Mouse (Mus musculus) cerebellum, postnatal 36 days (tissue): ENCODE results near the gene Daam2.
"Not testable (repeated sequence)": the region's sequence is repeated elsewhere in the genome, so short reads cannot be mapped to it uniquely, and the experiment has no call there.

Source experiments
- DNase-seq, 2 experiments: peaks; one replicate each; pipeline ENCODE4 v3.0.0; 2021 to 2022; ENCODE audit warnings: mixed read lengths in 2 of 2

Daam2 gene

DNA sequence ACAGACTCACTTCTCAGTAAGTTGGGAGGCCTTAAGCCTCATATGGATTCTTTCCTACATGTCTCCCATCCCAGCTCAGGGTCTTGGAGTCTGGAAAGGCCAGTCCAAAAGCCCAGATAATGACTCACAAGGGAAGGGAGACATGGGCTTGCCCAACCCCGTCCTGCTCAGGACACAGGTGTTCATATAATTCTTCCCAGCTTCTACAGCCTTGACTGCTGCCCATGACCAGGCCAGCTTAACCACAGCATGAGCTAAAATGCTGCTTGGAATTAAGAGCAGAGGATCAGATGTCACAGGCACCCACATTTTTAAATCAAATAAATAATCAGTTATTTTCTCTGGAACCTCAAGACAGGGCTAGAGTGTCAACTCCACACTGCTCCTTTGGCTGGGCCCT is 89.0 kb downstream of the Daam2 start:
- DNase-seq, result no peak

DNA sequence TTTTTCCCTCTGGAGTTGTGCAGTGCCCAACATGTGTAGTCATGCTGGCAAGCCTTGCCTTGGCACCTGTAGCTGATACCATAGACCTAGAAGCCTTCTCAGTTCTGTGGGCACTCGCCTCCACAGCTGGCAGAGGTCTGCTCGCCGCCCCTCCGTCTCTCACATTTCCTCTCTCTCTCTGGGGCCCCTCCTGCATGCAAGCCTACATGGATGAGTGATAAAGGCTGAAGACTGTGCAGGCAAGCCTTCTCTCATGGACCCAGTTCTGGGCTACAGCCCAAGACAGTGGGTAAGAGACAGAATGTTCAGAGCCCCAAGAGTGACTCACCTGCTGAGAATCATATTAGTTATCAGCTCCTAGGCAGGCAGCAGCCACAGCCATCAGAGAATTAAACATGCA is 90.1 kb downstream of the Daam2 start:
- no peak for DNase-seq

DNA sequence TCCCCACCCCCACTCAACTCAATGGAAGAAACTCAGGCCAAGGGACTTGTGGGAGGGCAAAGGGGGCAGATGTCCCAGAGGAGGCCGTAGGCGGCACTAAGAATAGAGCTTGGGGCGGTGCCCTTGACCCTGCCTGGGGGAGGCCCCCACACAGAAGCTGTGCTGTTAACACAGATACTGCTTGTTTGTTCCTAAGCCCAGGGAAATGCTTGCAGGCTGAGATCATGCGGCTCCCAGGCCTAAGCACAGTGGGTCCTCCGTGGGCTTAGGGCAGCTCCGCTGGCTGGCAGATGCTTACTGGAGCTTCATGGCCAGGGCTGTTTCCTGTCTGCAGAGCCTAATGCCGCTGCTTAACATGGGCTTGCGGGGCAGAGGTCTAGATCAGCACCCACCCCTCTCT is 91.5 kb downstream of the Daam2 start:
- DNase-seq, result no peak

DNA sequence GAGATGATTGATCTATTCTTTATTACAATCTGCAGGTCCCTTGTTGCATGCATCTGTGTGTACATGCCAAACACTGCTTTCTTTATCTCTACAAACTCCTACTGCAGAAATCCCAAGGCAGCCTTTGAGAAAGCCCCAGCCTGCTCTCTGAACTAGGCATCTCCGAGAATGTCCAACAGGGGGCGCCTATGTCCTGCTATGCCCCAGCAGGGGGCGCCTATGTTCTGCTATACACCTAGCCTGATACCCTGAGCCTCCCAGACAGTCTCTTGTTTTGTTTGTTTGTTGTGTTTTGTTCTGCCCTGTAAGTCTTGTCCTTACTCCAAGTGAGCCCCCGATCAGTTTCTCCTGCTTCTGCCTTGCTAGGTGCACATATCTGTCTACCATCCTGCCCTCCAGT is 95.9 kb downstream of the Daam2 start:
- DNase-seq, result peak; percentile 82 to 86

DNA sequence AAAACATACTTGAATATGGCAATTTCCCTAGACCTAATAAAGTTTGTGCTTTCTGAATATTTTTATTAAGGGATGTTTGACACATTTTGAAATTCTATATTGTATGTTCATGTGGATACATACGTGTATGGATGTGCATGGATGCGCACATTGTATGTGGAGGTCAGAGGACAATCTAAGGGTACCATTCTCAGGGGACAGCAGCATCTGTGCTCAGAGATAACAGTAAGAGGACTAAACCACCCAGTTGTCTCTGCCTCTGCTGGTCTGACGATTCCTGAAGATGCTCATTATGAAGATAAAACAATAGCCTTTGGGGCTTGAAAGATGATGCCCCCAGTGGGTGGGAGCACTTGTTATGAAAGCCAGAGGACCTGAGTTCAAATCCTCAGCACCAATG is 99.3 kb downstream of the Daam2 start:
- DNase-seq, result no peak

DNA sequence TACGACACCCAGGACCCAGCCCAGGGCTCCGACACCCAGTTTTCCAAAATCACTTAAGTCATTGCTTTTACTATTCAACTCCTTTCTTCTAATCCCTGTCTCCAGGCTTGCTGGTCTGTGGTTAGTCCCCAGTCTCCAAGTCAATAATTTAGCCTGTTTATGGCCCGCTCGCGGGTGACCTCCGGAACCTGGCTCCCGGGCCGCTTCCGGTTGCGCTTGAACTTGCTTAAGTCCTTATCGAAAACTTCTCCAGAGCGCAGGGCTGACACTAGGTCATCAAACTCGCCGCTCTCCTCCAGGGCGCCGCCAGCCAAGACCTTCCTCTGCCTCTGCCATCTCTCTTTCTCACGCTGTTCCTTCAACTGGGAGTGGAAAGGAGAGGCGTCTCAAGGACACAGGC is 105.8 kb downstream of the Daam2 start:
- no peak for DNase-seq

DNA sequence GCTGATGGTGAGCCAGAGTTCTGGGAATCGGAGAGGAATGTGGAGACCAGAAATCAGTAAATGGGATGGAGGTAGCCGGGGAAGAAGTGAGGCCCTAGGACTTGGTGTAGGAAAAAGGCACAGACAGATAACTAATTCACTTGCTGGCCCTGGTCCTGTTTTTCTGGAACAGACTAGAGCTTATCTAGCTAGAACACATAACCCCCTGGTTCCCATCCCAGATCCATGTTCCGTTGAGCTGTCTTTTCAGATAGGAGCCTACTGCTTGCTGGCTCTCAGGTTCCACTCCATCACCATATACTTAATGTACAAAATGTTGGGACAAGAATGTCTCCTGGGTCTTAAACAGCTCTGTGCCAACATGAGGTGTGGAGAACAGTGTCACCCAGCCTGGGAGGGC is 106.3 kb downstream of the Daam2 start:
- no peak for DNase-seq

DNA sequence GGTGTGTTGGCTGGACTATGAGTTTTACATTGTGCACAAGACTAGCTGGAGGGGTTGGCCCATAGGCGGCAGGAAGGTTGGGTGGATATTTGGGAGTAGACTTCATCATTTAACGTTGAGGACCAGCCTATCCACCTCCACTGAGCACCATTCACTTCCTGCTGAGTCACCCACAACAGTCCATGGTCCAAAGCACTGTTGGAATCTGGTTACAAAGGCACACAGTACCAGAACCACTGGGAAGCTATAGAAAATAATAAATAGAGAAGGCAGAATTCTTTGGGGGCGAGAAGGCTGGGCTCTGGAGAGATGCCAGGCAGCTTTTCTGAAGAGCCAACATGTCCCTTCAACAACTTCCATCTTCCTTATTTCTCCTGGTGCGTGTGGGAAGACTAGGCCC is 107.8 kb downstream of the Daam2 start:
- no peak for DNase-seq

DNA sequence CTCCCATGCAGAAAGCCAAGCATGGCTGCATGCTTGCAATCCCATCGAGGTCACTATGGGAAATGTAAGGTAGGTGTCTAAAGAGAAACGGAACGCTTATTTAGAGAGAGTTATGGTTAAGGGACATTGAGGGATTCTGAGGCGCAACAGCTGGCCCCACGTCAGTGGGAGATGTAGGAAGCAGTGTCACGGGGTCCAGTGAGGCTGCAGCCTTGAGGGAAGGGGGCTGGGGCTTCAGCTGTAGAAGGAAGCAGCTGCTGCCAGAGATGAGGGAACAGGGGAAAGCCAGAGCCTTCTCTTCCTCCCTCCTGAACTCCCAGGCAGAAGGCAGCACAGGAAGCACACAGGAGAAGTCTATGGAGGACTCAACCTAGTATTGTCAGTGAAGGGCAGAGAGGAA is 113.2 kb downstream of the Daam2 start:
- no peak for DNase-seq

DNA sequence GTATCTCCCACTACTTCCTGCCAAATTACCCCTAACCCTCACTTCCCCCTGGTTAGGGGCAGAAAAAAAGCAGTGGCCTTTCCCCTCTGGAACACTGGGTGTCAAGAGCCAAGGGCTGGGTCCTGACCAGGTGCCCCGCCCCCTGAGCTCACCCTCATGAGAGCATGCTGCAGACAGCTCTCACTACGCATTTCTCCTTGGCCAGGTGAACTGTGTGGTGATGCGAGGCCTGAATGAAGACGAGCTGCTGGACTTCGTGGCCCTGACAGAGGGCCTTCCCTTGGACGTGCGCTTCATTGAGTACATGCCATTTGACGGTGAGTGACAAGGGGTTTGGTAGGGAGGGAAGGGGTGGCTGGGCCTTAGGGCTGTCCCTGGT is 114.9 kb downstream of the Daam2 start:
- no peak for DNase-seq

DNA sequence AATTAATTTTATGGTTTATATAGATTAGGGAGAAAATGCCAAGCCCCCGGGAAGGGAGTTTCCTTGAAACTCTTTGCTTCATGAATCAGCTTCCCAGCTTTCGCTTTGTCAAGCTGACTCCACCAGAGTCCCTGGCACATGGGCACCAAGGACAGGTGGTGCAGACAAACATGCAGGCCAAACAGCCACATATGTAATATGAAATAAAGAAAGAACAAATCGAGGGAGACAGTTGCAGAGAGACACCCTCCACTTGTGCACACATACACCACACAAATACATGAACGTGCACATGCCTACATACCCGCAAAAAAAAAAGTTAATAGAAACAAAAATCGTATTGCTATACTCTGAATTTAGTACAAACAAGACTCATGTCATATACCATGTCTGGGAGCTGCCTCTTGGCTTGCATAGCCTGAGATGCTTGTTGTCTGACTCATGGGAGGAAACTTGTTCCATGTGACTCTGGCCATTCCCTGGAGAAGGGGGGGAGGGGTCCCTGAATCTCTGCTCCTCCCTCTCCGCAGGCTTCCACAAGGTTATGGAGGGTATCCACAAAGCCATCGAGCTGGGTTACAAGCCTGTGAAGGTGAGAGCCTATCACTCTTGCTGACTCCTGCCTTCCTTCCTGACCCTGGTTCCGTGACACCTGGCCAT is 115.4 kb downstream of the Daam2 start:
- DNase-seq, result peak in 1 of 2 experiments; percentile 2

DNA sequence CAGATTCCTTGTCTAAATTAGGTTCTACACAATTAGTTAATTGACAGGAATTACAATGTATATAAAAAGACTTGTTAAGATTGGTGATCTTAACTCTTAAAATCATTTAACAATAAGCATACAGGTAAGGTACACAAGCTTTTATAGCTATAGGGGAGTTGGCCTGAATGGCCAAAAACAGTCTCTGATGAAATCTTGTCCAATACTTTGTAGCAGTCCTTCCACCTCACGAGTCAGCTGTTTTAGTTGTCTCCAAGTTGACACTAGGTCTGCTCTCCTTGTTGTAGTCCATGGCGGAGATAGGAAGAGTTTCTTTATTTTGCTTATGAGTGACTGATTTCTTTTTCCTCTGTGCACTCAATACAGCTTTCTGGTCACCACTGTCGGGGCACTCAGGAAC is 121.3 kb downstream of the Daam2 start:
- not testable (repeated sequence) for DNase-seq

DNA sequence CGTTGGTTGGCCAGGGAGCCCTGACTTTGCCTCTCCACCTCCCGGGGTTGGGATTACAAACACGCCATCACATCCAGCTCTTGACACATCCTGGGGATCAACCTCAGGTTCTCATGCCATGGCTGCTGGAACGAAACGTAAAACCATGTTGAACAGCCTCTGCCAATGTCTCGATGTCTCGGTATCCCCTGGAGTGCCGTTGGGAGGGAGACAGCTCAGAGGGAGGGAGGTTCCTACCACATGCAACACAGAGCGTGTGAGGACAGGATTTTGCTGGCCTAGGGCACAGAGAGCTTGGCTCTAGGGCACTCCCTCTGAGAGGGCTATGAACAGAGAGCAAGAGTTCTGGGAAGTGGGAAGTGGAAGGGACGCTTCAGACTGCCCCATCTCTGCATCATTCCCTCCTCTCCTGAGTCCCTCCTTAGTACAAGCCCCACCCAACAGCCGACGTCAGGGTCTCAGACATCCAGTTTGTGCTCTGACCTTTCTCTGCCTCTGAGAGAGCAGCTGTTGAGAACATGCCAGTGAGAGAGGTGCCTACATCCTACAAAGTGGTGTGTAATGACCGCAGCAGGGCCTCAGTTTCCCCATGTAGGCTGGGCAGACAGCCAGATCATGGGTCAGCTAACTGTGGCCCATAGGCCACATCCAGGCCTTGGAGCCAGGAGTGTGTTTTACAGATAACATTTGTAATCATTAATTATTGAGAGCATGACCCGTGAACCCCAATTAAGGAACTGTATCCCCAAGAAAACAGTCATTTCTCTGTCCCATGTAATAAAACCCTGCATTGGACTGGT is 123.6 kb downstream of the Daam2 start:
- no peak for DNase-seq

DNA sequence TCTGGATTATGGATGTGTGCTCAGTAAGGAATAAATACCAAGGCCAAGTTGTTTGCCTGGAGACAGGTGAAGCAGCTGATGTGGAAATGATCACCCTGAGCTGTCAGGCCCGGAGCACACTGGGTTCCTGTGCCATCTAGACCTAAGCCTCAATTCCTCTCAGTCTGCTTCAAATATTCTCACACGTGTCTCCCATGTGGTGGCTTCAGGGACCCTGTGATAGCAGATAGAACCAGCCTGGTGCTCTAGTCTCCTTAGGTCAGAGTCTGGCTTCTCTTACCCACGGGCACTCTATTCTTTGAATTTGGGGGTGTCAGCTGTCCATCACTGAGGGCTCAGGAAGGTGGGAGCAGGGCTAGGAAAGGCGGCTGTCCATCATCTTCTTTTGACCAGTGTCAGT is 124.4 kb downstream of the Daam2 start:
- DNase-seq, result no peak

DNA sequence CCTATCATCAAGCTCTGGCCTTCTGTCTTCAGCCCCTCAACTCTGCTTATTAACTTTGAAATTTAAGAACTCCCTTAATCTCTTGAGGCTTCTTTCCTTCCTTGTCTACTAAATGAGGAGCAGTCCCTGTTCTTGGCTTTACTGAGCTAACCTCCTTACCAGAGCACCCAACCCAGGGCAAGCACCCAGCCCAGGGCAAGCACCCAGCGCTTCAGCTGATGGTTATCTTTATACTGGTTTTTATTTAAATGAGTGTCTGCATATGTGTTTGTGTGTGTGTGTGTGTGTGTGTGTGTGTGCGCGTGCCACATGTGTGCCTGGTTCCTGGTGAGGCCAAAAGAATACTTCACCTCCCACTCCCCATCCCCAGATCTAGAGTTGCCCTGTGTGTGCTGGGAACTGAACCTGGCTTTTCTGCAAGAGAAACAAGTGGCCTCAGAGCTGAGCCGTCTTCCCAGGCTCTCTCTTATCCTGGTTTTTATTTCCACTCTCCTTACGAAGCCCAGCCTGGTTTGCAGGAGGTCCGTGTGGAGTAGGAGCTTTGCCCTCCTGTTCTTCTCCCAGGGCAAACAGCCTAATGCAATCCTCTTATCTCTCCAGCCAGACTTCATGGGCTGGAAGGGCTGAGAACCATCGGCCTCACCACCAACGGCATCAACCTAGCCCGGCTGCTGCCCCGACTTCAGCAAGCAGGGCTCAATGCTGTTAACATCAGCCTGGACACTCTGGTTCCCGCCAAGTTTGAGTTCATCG is 125.1 kb downstream of the Daam2 start:
- DNase-seq, result no peak

DNA sequence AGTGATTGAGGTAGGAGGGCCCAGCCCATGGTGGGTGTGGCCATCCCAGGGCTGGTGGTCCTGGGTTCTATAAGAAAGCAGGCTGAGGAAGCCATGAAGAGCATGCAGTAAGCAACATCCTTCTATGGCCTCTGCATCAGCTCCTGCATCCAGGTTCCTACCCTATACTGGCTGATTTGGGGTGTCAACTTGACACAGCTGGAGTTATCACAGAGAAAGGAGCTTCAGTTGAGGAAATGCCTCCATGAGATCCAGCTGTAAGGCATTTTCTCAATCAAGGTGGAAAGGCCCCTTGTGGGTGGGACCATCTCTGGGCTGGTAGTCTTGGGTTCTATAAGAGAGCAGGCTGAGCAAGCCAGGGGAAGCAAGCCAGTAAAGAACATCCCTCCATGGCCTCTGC is 126.8 kb downstream of the Daam2 start:
- not testable (repeated sequence) for DNase-seq

DNA sequence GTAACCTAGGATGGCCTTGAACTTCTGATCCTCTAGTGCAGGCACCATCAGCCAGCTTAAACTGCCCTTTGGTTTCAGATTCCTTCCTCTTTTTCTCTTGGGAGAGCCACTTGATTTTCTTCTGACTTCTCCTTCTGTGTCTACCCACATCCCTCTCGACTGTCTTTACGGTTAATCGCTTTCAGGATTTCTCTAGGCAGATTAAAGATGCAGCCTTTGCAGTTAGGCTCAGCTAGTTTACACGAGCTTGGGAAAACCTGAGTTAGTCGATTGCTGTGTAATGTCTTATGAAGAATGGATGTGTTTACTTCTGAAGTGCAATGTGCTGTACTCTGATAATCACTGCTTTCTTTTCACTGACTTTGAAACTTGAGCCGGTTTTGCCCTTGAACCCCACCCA is 127.5 kb downstream of the Daam2 start:
- DNase-seq, result no peak

DNA sequence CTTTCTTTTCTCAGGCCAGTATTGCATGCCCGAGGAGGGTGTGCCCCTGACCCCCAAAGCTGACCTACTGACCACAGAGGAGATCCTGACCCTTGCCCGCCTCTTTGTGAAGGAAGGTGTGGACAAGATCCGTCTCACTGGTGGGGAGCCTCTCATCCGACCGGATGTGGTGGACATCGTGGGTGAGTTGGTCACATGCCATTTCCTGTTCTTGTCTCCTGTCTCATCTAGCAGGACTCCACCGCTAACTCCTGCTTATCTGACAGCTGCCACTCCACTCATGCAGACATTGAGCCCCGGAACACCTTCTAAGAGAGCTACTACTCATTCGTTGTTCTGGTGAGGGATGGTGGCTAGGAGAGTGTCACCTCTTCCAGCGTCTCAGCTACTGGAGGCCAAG is 129.1 kb downstream of the Daam2 start:
- no peak for DNase-seq

DNA sequence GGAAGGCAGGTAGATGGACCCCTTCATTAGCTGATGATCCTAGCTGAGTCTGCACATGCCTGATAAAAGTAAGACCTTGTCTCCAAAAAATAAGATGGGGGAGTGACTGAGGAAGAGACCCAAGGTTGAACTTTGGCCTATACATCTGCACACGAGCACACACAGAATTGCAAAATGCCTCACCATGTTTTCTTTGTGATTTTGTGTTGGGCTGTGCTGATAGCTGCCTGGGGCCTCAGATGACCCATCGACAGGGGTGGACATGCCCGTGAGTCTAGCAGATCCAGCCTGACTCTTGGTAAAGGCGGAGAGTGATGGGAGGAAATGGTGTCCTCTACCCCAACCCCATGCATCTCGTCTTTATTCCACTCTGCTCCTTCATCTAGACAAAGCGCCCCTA is 129.9 kb downstream of the Daam2 start:
- no peak for DNase-seq

DNA sequence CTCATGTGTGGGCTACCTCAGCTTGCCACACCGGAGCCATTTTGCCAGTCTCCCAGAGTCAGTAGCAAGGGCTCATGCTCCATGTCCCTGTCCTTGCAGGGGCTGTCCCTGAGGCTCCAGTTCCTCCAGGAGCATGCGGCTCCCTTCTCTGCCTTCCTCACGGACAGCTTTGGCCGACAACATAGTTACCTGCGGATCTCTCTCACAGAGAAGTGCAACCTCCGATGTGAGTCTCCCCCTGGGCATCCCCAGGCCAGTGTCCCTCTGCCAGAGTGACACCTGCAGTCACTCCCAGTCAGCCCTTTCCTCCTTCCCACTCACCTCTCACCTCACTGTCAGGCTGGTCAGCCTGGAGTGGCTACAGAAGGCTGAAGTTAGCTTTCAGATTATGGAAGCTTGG is 131.1 kb downstream of the Daam2 start:
- DNase-seq, result no peak

DNA sequence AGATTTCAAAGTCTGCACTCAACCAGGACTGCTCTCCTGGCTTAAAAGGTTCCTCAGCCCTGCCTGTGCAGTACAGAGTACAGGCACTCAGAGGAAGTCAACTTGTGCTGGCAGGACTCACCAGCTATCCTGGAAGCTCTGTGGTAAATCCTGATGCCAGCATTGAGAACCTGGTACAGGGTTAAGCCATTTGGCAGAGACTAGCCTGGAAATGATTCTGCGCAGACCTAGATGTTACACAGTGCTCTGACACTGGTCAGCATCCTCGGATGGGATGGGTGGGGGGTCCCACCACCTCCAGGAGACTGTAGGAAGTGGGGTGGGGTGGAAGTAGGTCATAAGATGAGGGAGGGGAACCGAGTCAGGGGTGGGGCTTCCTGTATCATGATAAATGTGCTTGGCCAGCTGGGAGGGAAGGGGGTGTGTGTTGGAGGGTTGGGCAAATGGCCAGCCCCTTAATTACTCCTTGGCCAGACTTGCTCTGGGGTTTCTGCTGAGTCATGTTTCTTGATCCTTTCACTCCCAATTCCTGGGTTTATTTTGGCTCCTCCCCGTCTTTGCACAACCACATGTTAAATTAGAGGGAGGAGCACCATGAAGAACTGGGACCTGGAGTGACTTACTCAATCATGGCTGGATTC is 132.0 kb downstream of the Daam2 start:
- no peak for DNase-seq

DNA sequence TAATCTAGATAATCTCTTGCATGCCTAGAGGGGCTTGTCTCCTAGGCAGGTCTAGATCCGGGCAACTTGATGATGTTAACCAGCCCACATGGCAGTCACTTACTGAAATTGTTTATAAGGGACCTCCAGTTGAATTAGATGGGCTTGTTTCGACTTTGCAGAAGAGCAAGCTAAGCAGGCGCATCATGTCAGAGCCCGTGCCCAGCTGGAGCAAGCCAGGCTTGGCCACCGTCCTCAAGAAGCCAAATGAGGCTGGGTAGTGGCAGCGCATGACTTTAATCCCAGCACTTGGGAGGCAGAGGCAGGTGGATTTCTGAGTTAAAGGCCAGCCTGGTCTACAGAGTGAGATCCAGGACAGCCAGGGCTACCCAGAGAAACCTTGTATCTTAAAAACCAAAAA is 133.0 kb downstream of the Daam2 start:
- no peak for DNase-seq

DNA sequence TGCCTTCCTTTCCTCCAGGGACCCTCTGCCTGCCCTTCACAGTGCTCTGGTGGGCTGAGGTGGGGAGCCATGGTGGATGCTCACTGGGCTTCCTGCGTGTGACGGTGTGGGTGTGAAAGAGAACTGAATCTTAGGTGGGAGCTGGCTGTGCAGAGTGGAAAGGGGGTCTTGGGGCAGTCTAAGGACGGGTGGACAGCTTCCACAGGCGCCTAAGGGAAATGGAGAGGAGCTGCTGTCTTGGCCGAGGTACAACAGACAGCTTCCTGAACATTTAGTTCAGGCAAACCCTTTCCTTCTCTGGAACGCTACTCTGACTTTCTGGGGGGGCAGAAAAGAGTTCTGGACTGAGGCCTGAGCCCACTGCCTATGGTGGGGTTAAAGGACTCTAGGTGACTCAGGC is 134.0 kb downstream of the Daam2 start:
- DNase-seq, result no peak
